Mouse (Mus musculus) frontal cortex, postnatal 10 days (tissue): ENCODE measurements around the gene Dnal1.
A peak's percentile ranks its signal among the peaks of the same experiment; 100 is the strongest.

ENCODE experiments used
- DNase-seq, 2 experiments: peaks; one replicate each; pipeline ENCODE4 v3.0.0; 2022; ENCODE audit warnings: low spot score in 2 of 2, mixed read lengths in 1 of 2

Dnal1 gene

GRCm38 (mm10) chr12:84126899-84127298 is 12.7 kb downstream of the Dnal1 start:
- DNase-seq: no peak

- DNase-seq: no peak
Observed at GRCm38 (mm10) chr12:84128576-84128975, 14.4 kb downstream of the Dnal1 start.

GRCm38 (mm10) chr12:84129931-84130330 is 15.8 kb downstream of the Dnal1 start:
- no peak for DNase-seq

GRCm38 (mm10) chr12:84132265-84132664 is 18.1 kb downstream of the Dnal1 start:
- DNase-seq: no peak

GRCm38 (mm10) chr12:84137131-84137530 is 23.0 kb downstream of the Dnal1 start:
- DNase-seq: no peak

GRCm38 (mm10) chr12:84140135-84140534 is 26.0 kb downstream of the Dnal1 start:
- no peak for DNase-seq

GRCm38 (mm10) chr12:84141271-84141670 is 27.1 kb downstream of the Dnal1 start:
- DNase-seq: no peak

- no peak for DNase-seq
Observed at GRCm38 (mm10) chr12:84142281-84143050, 28.3 kb downstream of the Dnal1 start.

- DNase-seq: peak; percentile 75 to 86
Observed at GRCm38 (mm10) chr12:84147954-84148621, 33.9 kb downstream of the Dnal1 start, which contains the start of gene Pnma1. Pnma1 (minus strand) TSS chr12:84148489.

- DNase-seq: no peak
Observed at GRCm38 (mm10) chr12:84148622-84149012, 34.5 kb downstream of the Dnal1 start.

- DNase-seq: no peak
Observed at GRCm38 (mm10) chr12:84149971-84150370, 35.8 kb downstream of the Dnal1 start.

- no peak for DNase-seq
Observed at GRCm38 (mm10) chr12:84150976-84151375, 36.8 kb downstream of the Dnal1 start.

GRCm38 (mm10) chr12:84151911-84152310 is 37.7 kb downstream of the Dnal1 start:
- no peak for DNase-seq

GRCm38 (mm10) chr12:84152352-84153190 is 38.4 kb downstream of the Dnal1 start:
- DNase-seq: no peak

- no peak for DNase-seq
Observed at GRCm38 (mm10) chr12:84153414-84153813, 39.2 kb downstream of the Dnal1 start.

- no peak for DNase-seq
Observed at GRCm38 (mm10) chr12:84154786-84155522, 40.8 kb downstream of the Dnal1 start.

GRCm38 (mm10) chr12:84155523-84155871 is 41.3 kb downstream of the Dnal1 start:
- no peak for DNase-seq

GRCm38 (mm10) chr12:84156210-84156609 is 42.0 kb downstream of the Dnal1 start:
- no peak for DNase-seq

- DNase-seq: no peak
Observed at GRCm38 (mm10) chr12:84158156-84158555, 44.0 kb downstream of the Dnal1 start.

GRCm38 (mm10) chr12:84160491-84160890 is 46.3 kb downstream of the Dnal1 start:
- DNase-seq: no peak

- DNase-seq: no peak
Observed at GRCm38 (mm10) chr12:84161116-84161515, 47.0 kb downstream of the Dnal1 start.
